Mouse (Mus musculus): ENCODE measurements around the gene Gstp3. TPM values are rescaled to one million over a fixed set of nuclear protein-coding genes. Genes with fewer than 3 reads are reported as not detected.

The Gstp3 gene
- not detected in 2 replicates for polyA plus RNA-seq (2015; fragmentation: Nextera tagmentation; extraction: Ambion mirVana)

DNA sequence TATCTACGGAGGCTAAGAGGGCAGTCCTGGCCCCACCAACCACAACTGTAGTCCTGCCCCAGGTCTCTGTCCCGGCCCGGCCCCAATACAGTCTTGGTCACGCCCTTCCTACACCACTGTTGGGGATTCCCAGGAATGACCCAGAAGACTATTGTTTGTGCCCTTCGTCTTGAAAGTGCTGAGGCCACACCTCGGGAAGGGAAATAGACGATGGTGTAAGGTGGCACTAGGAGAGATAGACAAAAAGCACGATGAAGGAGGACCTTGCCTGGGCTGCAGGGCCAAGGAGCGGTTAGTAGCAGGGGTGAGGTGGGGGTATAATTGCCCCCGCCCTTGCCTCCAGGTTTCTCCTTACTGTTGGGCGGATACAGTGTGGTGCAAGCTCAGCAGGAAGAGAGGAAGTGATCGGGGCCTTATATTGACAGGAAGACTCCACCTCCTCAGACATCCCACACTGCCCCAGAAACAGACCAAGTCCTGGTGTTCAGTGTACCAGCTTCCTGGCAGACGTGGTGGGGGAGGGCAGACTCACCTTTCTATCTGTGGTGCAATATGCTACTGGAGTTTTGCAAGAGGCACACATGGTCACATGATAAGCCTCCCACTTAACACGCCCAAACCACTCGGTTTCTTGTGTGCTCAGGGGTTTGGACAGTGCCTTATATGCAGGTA lies at the start of gene Gstp3:
Gstp3 (minus strand) TSS at position 501 of the 672 bp plus-strand sequence.
- no peak within 1 kb of the TSS for H3K27ac ChIP-seq (ENCODE audit: low read length)
- no peaks in the 10 kb centered on the region for H3K27me3 ChIP-seq (replicated peaks; ENCODE audit: control insufficient read depth, insufficient read depth, low read length)
- H3K4me3 ChIP-seq (replicated peaks; ENCODE audit: low read length) = no peak within 1 kb of the TSS
- 78% methylated on average over 15 of the region's 15 CpGs for WGBS
- no peak within 1 kb of the TSS for H3K4me2 ChIP-seq (ENCODE audit: low read length)
- no peaks in the 10 kb centered on the region for H3K9me3 ChIP-seq (ENCODE audit: control insufficient read depth, low read length)
- H3K9ac ChIP-seq (replicated peaks; ENCODE audit: low read depth, low read length) = no peak within 1 kb of the TSS
- no peaks in the 10 kb centered on the region for H3K4me1 ChIP-seq (replicated peaks; ENCODE audit: control insufficient read depth, insufficient read depth, low read length)
- no peaks in the 10 kb centered on the region for H3K36me3 ChIP-seq (ENCODE audit: control insufficient read depth, insufficient read depth)
- no peak for ATAC-seq

DNA sequence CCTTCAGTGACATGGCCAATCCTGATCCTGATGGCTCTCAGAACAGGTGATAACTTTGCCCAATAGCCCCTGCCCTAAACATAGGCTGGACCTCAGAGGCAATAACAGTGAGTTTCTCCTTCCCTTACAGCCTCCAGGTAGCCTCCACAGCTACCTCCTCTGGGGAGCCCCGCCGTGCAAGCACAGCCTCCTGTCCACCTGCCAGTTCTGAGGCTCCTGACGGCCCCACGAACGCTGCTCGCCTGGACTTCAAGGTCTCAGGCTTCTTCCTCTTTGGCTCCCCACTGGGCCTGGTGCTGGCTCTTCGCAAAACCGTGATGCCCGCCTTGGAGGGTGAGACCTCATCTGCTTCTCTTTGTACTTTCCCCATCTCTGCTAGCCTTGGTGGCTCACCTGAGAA lies 49.2 kb upstream of the Gstp3 start:
- Histone ChIP-seq H3K4me3 (replicated peaks; ENCODE audit: low read length) (no peak overlapping the region), H3K27ac (ENCODE audit: low read length) (no peak overlapping the region), H3K4me2 (ENCODE audit: low read length) (no peak overlapping the region), H3K36me3 (ENCODE audit: control insufficient read depth, insufficient read depth) (peaks cover 2% of the 10 kb centered on the region; the same call in 1 of the 2 replicates), H3K9ac (replicated peaks; ENCODE audit: low read depth, low read length) (no peak overlapping the region), H3K27me3 (replicated peaks; ENCODE audit: control insufficient read depth, insufficient read depth, low read length) (no peaks in the 10 kb centered on the region), H3K9me3 (ENCODE audit: control insufficient read depth, low read length) (no peaks in the 10 kb centered on the region), H3K4me1 (replicated peaks; ENCODE audit: control insufficient read depth, insufficient read depth, low read length) (no peaks in the 10 kb centered on the region; the same call in 1 of the 2 replicates)
- ATAC-seq = no peak
- WGBS = 91% methylated on average over 9 of the region's 9 CpGs

DNA sequence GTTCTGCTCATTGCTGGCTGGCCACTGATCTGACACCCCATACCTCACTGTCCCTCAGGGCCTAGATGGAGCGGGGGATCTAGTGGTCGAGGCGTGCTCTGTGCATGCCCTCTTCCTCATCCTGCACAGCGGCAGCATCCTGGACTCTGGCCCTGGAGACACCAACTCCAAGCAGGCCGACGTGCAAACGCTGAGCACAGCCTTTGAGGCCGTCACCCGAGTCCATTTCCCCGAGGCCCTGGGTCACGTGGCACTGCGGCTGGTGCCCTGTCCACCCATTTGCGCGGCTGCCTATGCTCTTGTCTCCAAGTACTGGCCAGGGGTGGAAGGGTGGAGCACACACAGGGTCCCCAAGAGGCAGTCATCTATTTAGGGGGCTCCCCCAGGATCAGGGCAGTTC lies 47.3 kb upstream of the Gstp3 start:
- H3K4me1 ChIP-seq (replicated peaks; ENCODE audit: control insufficient read depth, insufficient read depth, low read length) = 0 out of 2 replicates have a peak, but pooled peaks cover 3% of the 10 kb centered on the region
- no peaks in the 10 kb centered on the region; the same call in 1 of the 2 replicates for H3K27me3 ChIP-seq (replicated peaks; ENCODE audit: control insufficient read depth, insufficient read depth, low read length)
- H3K36me3 ChIP-seq (ENCODE audit: control insufficient read depth, insufficient read depth) = no peaks in the 10 kb centered on the region; the same call in 1 of the 2 replicates
- WGBS = 92% methylated on average over 14 of the region's 14 CpGs
- no peak for ATAC-seq
- no peak overlapping the region for H3K4me2 ChIP-seq (ENCODE audit: low read length)
- H3K4me3 ChIP-seq (replicated peaks; ENCODE audit: low read length) = no peak overlapping the region
- H3K9me3 ChIP-seq (ENCODE audit: control insufficient read depth, low read length) = no peaks in the 10 kb centered on the region
- no peak overlapping the region for H3K9ac ChIP-seq (replicated peaks; ENCODE audit: low read depth, low read length)
- no peak overlapping the region for H3K27ac ChIP-seq (ENCODE audit: low read length)

- Histone ChIP-seq H3K27ac (ENCODE audit: low read length) (no peak overlapping the region), H3K4me2 (ENCODE audit: low read length) (no peak overlapping the region), H3K27me3 (replicated peaks; ENCODE audit: control insufficient read depth, insufficient read depth, low read length) (peaks cover 5% of the 10 kb centered on the region; the same call in 1 of the 2 replicates), H3K9ac (replicated peaks; ENCODE audit: low read depth, low read length) (no peak overlapping the region), H3K9me3 (ENCODE audit: control insufficient read depth, low read length) (no peaks in the 10 kb centered on the region), H3K4me3 (replicated peaks; ENCODE audit: low read length) (no peak overlapping the region), H3K4me1 (replicated peaks; ENCODE audit: control insufficient read depth, insufficient read depth, low read length) (peaks cover 19% of the 10 kb centered on the region), H3K36me3 (ENCODE audit: control insufficient read depth, insufficient read depth) (no peaks in the 10 kb centered on the region)
- 93% methylated on average over 16 of the region's 16 CpGs for WGBS
- no peak for ATAC-seq
These were observed 45.4 kb upstream of the Gstp3 start for GRCm38 (mm10) chr19:4104675-4105194.

GRCm38 (mm10) chr19:4103792-4104191 lies 44.4 kb upstream of the Gstp3 start:
- no peaks in the 10 kb centered on the region for H3K9me3 ChIP-seq (ENCODE audit: control insufficient read depth, low read length)
- no peak overlapping the region for H3K9ac ChIP-seq (replicated peaks; ENCODE audit: low read depth, low read length)
- no peak overlapping the region for H3K4me3 ChIP-seq (replicated peaks; ENCODE audit: low read length)
- peaks cover 6% of the 10 kb centered on the region for H3K27me3 ChIP-seq (replicated peaks; ENCODE audit: control insufficient read depth, insufficient read depth, low read length)
- H3K4me2 ChIP-seq (ENCODE audit: low read length) = no peak overlapping the region
- H3K36me3 ChIP-seq (ENCODE audit: control insufficient read depth, insufficient read depth) = no peaks in the 10 kb centered on the region
- no peak for ATAC-seq
- 81% methylated on average over 3 of the region's 3 CpGs for WGBS
- peaks cover 28% of the 10 kb centered on the region for H3K4me1 ChIP-seq (replicated peaks; ENCODE audit: control insufficient read depth, insufficient read depth, low read length)
- H3K27ac ChIP-seq (ENCODE audit: low read length) = no peak overlapping the region

GRCm38 (mm10) chr19:4103294-4103693 lies 43.9 kb upstream of the Gstp3 start:
- peaks cover 30% of the 10 kb centered on the region for H3K4me1 ChIP-seq (replicated peaks; ENCODE audit: control insufficient read depth, insufficient read depth, low read length)
- 90% methylated on average over 18 of the region's 18 CpGs for WGBS

GRCm38 (mm10) chr19:4102626-4103025 lies 43.3 kb upstream of the Gstp3 start:
- no peak overlapping the region for H3K27ac ChIP-seq (ENCODE audit: low read length)
- no peak for ATAC-seq
- H3K36me3 ChIP-seq (ENCODE audit: control insufficient read depth, insufficient read depth) = no peaks in the 10 kb centered on the region
- H3K9ac ChIP-seq (replicated peaks; ENCODE audit: low read depth, low read length) = no peak overlapping the region
- no peaks in the 10 kb centered on the region for H3K9me3 ChIP-seq (ENCODE audit: control insufficient read depth, low read length)
- WGBS = 95% methylated on average over 12 of the region's 12 CpGs
- H3K27me3 ChIP-seq (replicated peaks; ENCODE audit: control insufficient read depth, insufficient read depth, low read length) = peaks cover 6% of the 10 kb centered on the region
- H3K4me2 ChIP-seq (ENCODE audit: low read length) = no peak overlapping the region
- H3K4me3 ChIP-seq (replicated peaks; ENCODE audit: low read length) = no peak overlapping the region
- H3K4me1 ChIP-seq (replicated peaks; ENCODE audit: control insufficient read depth, insufficient read depth, low read length) = peaks cover 33% of the 10 kb centered on the region

More at GRCm38 (mm10) chr19:4103294-4103693, 43.9 kb upstream of the Gstp3 start:
- Histone ChIP-seq H3K27me3 (replicated peaks; ENCODE audit: control insufficient read depth, insufficient read depth, low read length) (peaks cover 6% of the 10 kb centered on the region), H3K9me3 (ENCODE audit: control insufficient read depth, low read length) (no peaks in the 10 kb centered on the region), H3K36me3 (ENCODE audit: control insufficient read depth, insufficient read depth) (no peaks in the 10 kb centered on the region), H3K4me2 (ENCODE audit: low read length) (no peak overlapping the region), H3K27ac (ENCODE audit: low read length) (no peak overlapping the region), H3K4me3 (replicated peaks; ENCODE audit: low read length) (no peak overlapping the region), H3K9ac (replicated peaks; ENCODE audit: low read depth, low read length) (no peak overlapping the region)
- no peak for ATAC-seq

DNA sequence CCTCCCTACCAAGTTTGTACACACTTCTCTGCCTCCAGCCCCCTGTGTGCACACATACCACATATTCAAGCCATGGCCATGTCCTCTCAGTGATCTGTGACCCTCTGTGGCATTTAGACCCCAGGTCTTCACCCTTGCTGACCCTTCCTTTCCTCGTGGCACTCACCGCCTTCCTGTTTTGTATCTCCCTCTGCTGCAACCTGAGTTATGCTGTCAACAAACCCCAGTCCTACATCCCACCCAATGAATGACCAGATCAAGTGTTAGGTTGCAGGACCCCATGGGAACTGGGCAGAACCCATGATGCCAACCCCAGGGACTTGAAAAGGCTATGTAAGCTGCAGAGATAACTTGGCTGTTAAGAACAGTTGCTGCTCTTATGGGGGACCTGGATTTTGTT lies 42.7 kb upstream of the Gstp3 start:
- H3K4me2 ChIP-seq (ENCODE audit: low read length) = peak overlapping the region; percentile 64
- H3K36me3 ChIP-seq (ENCODE audit: control insufficient read depth, insufficient read depth) = no peaks in the 10 kb centered on the region
- ATAC-seq = no peak
- H3K27ac ChIP-seq (ENCODE audit: low read length) = no peak overlapping the region
- no peaks in the 10 kb centered on the region for H3K9me3 ChIP-seq (ENCODE audit: control insufficient read depth, low read length)
- H3K4me3 ChIP-seq (replicated peaks; ENCODE audit: low read length) = no peak overlapping the region
- WGBS = 85% methylated on average over 2 of the region's 2 CpGs
- peaks cover 36% of the 10 kb centered on the region for H3K4me1 ChIP-seq (replicated peaks; ENCODE audit: control insufficient read depth, insufficient read depth, low read length)
- H3K27me3 ChIP-seq (replicated peaks; ENCODE audit: control insufficient read depth, insufficient read depth, low read length) = peaks cover 6% of the 10 kb centered on the region
- no peak overlapping the region for H3K9ac ChIP-seq (replicated peaks; ENCODE audit: low read depth, low read length)

DNA sequence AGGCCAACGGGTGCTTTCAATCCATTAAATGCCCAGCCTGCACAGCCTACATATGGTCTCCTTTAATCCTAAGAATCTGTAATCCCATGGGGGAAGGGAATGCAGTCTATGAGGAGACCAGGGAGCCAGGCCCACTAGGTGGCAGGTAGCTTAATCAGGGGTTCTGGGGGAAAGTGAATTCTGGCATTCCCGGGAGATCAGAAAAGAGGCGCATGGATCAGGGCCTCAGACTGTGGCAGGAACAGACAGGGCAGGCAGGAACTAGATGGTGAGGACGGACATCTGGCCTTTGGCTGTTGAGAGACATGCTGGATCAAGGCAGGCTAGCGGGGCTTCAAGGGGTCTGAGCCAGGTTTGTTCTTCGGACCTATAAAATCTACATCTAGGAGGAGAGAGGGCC lies 42.1 kb upstream of the Gstp3 start:
- peaks cover 6% of the 10 kb centered on the region for H3K27me3 ChIP-seq (replicated peaks; ENCODE audit: control insufficient read depth, insufficient read depth, low read length)
- no peak for ATAC-seq
- no peaks in the 10 kb centered on the region for H3K36me3 ChIP-seq (ENCODE audit: control insufficient read depth, insufficient read depth)
- 54% methylated on average over 6 of the region's 6 CpGs for WGBS
- no peaks in the 10 kb centered on the region for H3K9me3 ChIP-seq (ENCODE audit: control insufficient read depth, low read length)
- H3K4me1 ChIP-seq (replicated peaks; ENCODE audit: control insufficient read depth, insufficient read depth, low read length) = peaks cover 37% of the 10 kb centered on the region
- peak overlapping the region; percentile 64 for H3K4me2 ChIP-seq (ENCODE audit: low read length)
- H3K4me3 ChIP-seq (replicated peaks; ENCODE audit: low read length) = peak overlapping the region; percentile 58
- no peak overlapping the region for H3K27ac ChIP-seq (ENCODE audit: low read length)
- peak overlapping the region; percentile 62 for H3K9ac ChIP-seq (replicated peaks; ENCODE audit: low read depth, low read length)
